Mouse (Mus musculus) midbrain, embryonic 12.5 days (tissue): Measurements from ENCODE around the gene Hs6st3. TPM values are rescaled to one million over a fixed set of nuclear protein-coding genes. Genes with fewer than 3 reads are reported as not detected.
A peak's percentile ranks its signal among the peaks of the same experiment; 100 is the strongest.

Experiments used
- ATAC-seq: fragments of 200-750 bp; cut with Nextera tagmentation; 2 replicates; pipeline ENCODE4 v1.8.0; 2017; ENCODE audit warnings: low read depth, moderate TSS enrichment, moderate library complexity; ENCODE audit not compliant: low FRiP score
- H3K27ac ChIP-seq: fragments of 300-500 bp; sonication (generic); replicated peaks from 2 replicates; pipeline ENCODE4 v1.5.1; 2016; ENCODE audit warnings: mild to moderate bottlenecking
- H3K27me3 ChIP-seq: fragments of 300-500 bp; sonication (generic); 2 replicates; pipeline ENCODE4 v1.6.1; 2016; ENCODE audit warnings: mild to moderate bottlenecking
- H3K36me3 ChIP-seq: fragments of 300-500 bp; sonication (generic); 2 replicates; pipeline ENCODE4 v1.6.1; 2016
- H3K4me1 ChIP-seq: fragments of 300-500 bp; sonication (generic); 2 replicates; pipeline ENCODE4 v1.6.1; 2016
- H3K4me2 ChIP-seq: fragments of 300-500 bp; sonication (generic); replicated peaks from 2 replicates; pipeline ENCODE4 v1.6.1; 2016; ENCODE audit warnings: mild to moderate bottlenecking, moderate library complexity
- H3K4me3 ChIP-seq: fragments of 300-500 bp; sonication (generic); 2 replicates; pipeline ENCODE4 v1.5.1; 2016; ENCODE audit warnings: mild to moderate bottlenecking
- H3K9ac ChIP-seq: fragments of 300-500 bp; sonication (generic); replicated peaks from 2 replicates; pipeline ENCODE4 v1.6.1; 2016; ENCODE audit warnings: mild to moderate bottlenecking, moderate library complexity
- H3K9me3 ChIP-seq: fragments of 300-500 bp; sonication (generic); 2 replicates; pipeline ENCODE4 v1.6.1; 2016; ENCODE audit warnings: mild to moderate bottlenecking
- WGBS: fragments of 180-500 bp; shearing (Covaris S2); methylation state at CpG from one replicate; pipeline ENCODE4 v1.1.7; 2016; 5-methylcytosine and 5-hydroxymethylcytosine counted together
- polyA plus RNA-seq: library from polyadenylated mRNA; unstranded; fragments of >200 nt; fragmentation: Nextera tagmentation; extraction: Ambion mirVana; gene quantifications from 2 replicates; pipeline ENCODE4 v1.2.1, GENCODE M21; 2016

Gene Hs6st3
- polyA plus RNA-seq, 1 experiment from 2014 or later = 0.88 TPM

GRCm38 (mm10) chr14:119832940-119833339 lies 694.8 kb downstream of the Hs6st3 start:
- H3K27me3 ChIP-seq = no peaks in the 10 kb centered on the region
- H3K27ac ChIP-seq = peak overlapping the region; percentile 56; the same call in 1 of the 2 replicates
- WGBS = 39% methylated on average over 9 of the region's 9 CpGs
- no peaks in the 10 kb centered on the region for H3K36me3 ChIP-seq
- no peaks in the 10 kb centered on the region for H3K9me3 ChIP-seq
- peaks cover 25% of the 10 kb centered on the region for H3K4me1 ChIP-seq
- no peak overlapping the region for H3K4me2 ChIP-seq
- H3K9ac ChIP-seq = no peak overlapping the region
- H3K4me3 ChIP-seq = no peak overlapping the region
- peak; percentile 72 for ATAC-seq

- no peak for ATAC-seq
- H3K36me3 ChIP-seq = no peaks in the 10 kb centered on the region
- H3K4me3 ChIP-seq = no peak overlapping the region
- WGBS = 35% methylated on average over 8 of the region's 8 CpGs
- H3K27me3 ChIP-seq = no peaks in the 10 kb centered on the region
- no peak overlapping the region for H3K4me2 ChIP-seq
- H3K9me3 ChIP-seq = no peaks in the 10 kb centered on the region
- no peak overlapping the region for H3K27ac ChIP-seq
- H3K4me1 ChIP-seq = peaks cover 25% of the 10 kb centered on the region
- H3K9ac ChIP-seq = no peak overlapping the region
Observed at GRCm38 (mm10) chr14:119834008-119834700, 696.0 kb downstream of the Hs6st3 start.

DNA sequence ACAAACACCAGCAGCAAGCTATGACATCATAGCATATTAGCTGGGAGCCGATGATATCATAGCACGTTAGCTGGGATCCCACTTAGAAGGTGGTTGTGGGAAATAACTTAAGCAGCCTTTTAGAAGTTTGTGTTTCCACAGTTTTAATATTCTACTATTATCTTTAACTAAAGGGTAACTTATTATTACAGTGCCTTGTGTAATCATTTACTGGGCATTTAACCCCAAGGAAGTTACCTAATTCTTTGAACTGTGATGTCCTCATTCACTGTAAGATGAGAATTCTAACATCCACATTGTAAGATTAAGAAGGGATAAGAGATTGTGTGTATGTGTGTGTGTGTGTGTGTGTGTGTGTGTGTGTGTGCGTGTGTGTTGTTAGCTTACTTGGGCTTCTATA lies 697.9 kb downstream of the Hs6st3 start:
- Histone ChIP-seq H3K27me3 (no peaks in the 10 kb centered on the region), H3K27ac (no peak overlapping the region), H3K4me2 (no peak overlapping the region), H3K36me3 (no peaks in the 10 kb centered on the region), H3K9me3 (no peaks in the 10 kb centered on the region), H3K9ac (no peak overlapping the region), H3K4me1 (peaks cover 23% of the 10 kb centered on the region), H3K4me3 (no peak overlapping the region)
- ATAC-seq = no peak
- WGBS = 95% methylated on average over 3 of the region's 3 CpGs

DNA sequence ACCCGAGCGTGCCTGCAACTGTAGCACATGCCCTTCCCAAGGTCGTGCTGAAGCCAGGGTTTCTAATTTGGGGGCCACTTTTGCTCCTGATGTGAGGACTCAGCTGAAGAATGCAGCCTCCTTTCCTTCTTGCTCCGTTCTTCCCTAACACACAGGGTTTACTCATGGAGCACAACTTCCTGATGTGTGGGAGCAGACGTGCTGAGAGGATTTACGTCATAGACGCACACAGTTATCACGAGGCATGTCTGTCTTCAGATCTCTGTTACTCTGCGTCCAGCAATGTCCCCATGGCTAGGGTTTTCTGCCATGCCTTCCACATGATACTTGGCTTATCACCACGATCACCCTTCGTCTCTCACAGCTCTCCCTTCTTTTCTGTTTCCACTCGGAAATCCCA lies 709.4 kb downstream of the Hs6st3 start:
- WGBS = 81% methylated on average over 12 of the region's 12 CpGs
- no peaks in the 10 kb centered on the region for H3K27me3 ChIP-seq
- H3K4me2 ChIP-seq = no peak overlapping the region
- no peak overlapping the region for H3K27ac ChIP-seq
- no peaks in the 10 kb centered on the region for H3K36me3 ChIP-seq
- H3K9me3 ChIP-seq = no peaks in the 10 kb centered on the region
- H3K4me3 ChIP-seq = no peak overlapping the region
- H3K9ac ChIP-seq = no peak overlapping the region
- no peaks in the 10 kb centered on the region for H3K4me1 ChIP-seq
- no peak for ATAC-seq

- no peak overlapping the region for H3K27ac ChIP-seq
- H3K9ac ChIP-seq = no peak overlapping the region
- no peak overlapping the region for H3K4me3 ChIP-seq
- H3K36me3 ChIP-seq = no peaks in the 10 kb centered on the region
- WGBS = 78% methylated on average over 4 of the region's 4 CpGs
- no peaks in the 10 kb centered on the region for H3K27me3 ChIP-seq
- ATAC-seq = no peak
- no peak overlapping the region for H3K4me2 ChIP-seq
- H3K9me3 ChIP-seq = no peaks in the 10 kb centered on the region
- peaks cover 2% of the 10 kb centered on the region for H3K4me1 ChIP-seq
Observed at GRCm38 (mm10) chr14:119848759-119849298, 710.7 kb downstream of the Hs6st3 start.

DNA sequence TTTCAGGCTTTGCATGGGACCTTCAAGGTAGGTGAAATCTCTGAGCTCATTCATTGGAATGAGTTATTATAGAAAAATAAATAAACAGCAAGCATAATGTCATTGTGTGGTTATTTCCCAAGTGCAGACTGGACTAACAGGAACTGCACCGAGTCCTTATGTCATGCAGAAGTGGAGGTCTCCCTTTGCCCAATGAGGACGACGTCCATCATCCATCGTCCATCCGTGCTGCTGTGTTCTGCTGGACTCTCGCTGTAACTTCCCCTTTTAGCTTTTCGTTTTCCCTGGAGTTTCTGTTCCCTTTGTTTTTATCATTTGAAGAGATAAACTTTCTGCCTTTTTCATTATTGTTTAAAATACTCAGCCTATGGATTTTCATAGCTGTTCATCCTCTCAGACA lies 711.2 kb downstream of the Hs6st3 start:
- Histone ChIP-seq H3K4me2 (no peak overlapping the region), H3K9me3 (no peaks in the 10 kb centered on the region), H3K27ac (no peak overlapping the region), H3K9ac (no peak overlapping the region), H3K4me1 (peaks cover 5% of the 10 kb centered on the region), H3K36me3 (no peaks in the 10 kb centered on the region), H3K4me3 (no peak overlapping the region), H3K27me3 (no peaks in the 10 kb centered on the region)
- no peak for ATAC-seq
- 91% methylated on average over 7 of the region's 7 CpGs for WGBS

GRCm38 (mm10) chr14:119852139-119852538 lies 714.0 kb downstream of the Hs6st3 start:
- Histone ChIP-seq H3K9me3 (no peaks in the 10 kb centered on the region), H3K27me3 (no peaks in the 10 kb centered on the region), H3K27ac (no peak overlapping the region), H3K9ac (no peak overlapping the region), H3K36me3 (no peaks in the 10 kb centered on the region), H3K4me3 (no peak overlapping the region), H3K4me2 (peak overlapping the region; percentile 14; the same call in 1 of the 2 replicates), H3K4me1 (peaks cover 7% of the 10 kb centered on the region)
- 7% methylated on average over 5 of the region's 5 CpGs for WGBS
- ATAC-seq = no peak

GRCm38 (mm10) chr14:119857338-119858291 lies 719.5 kb downstream of the Hs6st3 start:
- 0 out of 2 replicates have a peak overlapping the region, but pooled peaks have one; percentile 12 for H3K4me3 ChIP-seq
- peaks cover 15% of the 10 kb centered on the region for H3K4me1 ChIP-seq
- 0 out of 2 replicates have a peak overlapping the region, but pooled peaks have one; percentile 24 for H3K9ac ChIP-seq
- H3K9me3 ChIP-seq = no peaks in the 10 kb centered on the region
- peak; percentile 88 for ATAC-seq
- H3K27me3 ChIP-seq = no peaks in the 10 kb centered on the region
- 45% methylated on average over 23 of the region's 23 CpGs for WGBS
- H3K4me2 ChIP-seq = peak overlapping the region; percentile 44
- no peaks in the 10 kb centered on the region for H3K36me3 ChIP-seq
- peak overlapping the region; percentile 73 for H3K27ac ChIP-seq

DNA sequence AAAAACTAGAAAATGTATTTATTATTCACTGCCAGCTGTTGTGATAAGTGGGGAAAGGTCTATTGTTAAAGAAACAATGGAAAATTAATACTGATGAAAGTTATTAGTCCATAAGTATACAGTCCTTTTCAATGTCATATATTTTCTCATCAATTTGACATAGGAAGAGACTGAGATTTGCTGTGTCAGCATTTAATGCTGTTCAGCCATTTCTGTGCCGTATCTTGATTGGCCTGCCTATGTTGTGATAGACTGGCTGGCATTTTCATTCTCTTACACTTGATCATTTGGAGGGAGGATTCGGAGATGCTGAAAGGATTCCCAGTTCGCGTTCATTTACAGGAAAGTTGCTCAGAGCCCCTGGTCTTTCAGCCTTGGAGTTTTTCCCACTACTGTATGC lies 735.5 kb downstream of the Hs6st3 start:
- Histone ChIP-seq H3K4me3 (no peak overlapping the region), H3K4me1 (no peaks in the 10 kb centered on the region), H3K27me3 (no peaks in the 10 kb centered on the region; the same call in 1 of the 2 replicates), H3K9me3 (no peaks in the 10 kb centered on the region), H3K4me2 (no peak overlapping the region), H3K27ac (no peak overlapping the region), H3K36me3 (no peaks in the 10 kb centered on the region), H3K9ac (no peak overlapping the region)
- ATAC-seq = no peak
- WGBS = 92% methylated on average over 4 of the region's 4 CpGs

DNA sequence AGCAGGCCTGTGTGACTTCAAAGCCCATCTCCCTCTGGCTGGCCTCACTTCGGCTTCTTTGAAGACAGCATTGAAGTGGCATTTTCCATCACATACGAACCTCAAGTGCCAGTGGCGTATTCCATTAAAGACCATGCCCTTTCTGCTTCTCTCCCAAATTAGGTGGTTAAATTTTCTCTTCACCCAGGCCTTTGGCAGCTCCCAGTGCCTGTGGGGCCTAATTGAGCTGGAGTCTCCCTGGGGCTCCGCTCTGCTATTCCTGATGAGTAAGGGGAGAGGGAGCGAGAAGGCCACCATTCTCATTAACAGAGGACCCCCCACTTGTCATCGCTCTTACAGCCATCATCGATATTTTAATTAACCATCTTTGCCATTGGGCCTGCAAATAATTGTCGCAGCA lies 754.8 kb downstream of the Hs6st3 start:
- H3K27ac ChIP-seq = no peak overlapping the region
- H3K4me3 ChIP-seq = no peak overlapping the region
- no peaks in the 10 kb centered on the region for H3K36me3 ChIP-seq
- 83% methylated on average over 8 of the region's 8 CpGs for WGBS
- H3K9me3 ChIP-seq = no peaks in the 10 kb centered on the region
- ATAC-seq = 0 out of 2 replicates have a peak, but pooled peaks have one; percentile 54
- no peaks in the 10 kb centered on the region for H3K4me1 ChIP-seq
- no peak overlapping the region for H3K9ac ChIP-seq
- H3K27me3 ChIP-seq = no peaks in the 10 kb centered on the region
- no peak overlapping the region for H3K4me2 ChIP-seq

DNA sequence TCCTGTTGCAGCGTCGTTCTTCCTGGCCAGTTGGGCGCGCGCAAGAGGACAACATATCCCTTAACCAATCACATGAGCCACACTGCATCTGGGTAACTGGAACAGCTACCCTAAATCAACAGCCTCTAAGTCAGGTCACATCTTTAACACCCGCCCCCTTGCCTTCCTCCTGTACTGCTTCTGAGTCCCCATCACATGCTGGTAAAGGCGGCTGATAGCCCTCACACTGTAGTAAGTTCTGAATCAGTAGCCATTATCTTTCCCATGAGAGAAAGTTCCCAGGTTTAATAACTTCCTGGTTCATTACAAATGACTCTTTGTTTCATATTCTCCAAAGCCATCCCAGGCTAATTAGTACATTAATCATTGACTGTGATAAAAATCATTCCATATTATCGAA lies 757.0 kb downstream of the Hs6st3 start:
- 93% methylated on average over 8 of the region's 8 CpGs for WGBS
- no peak for ATAC-seq
- H3K27ac ChIP-seq = no peak overlapping the region

More for the DNA sequence above, 757.0 kb downstream of the Hs6st3 start:
- Histone ChIP-seq H3K27me3 (no peaks in the 10 kb centered on the region), H3K36me3 (no peaks in the 10 kb centered on the region), H3K9ac (no peak overlapping the region), H3K9me3 (no peaks in the 10 kb centered on the region), H3K4me1 (no peaks in the 10 kb centered on the region), H3K4me3 (no peak overlapping the region), H3K4me2 (no peak overlapping the region)
